Mouse (Mus musculus): Measurements from ENCODE around the gene Nell1. TPM values are rescaled to one million over a fixed set of nuclear protein-coding genes. Genes with fewer than 3 reads are reported as not detected.

Gene Nell1
- polyA plus RNA-seq, 1 experiment, result 0.18 TPM

DNA sequence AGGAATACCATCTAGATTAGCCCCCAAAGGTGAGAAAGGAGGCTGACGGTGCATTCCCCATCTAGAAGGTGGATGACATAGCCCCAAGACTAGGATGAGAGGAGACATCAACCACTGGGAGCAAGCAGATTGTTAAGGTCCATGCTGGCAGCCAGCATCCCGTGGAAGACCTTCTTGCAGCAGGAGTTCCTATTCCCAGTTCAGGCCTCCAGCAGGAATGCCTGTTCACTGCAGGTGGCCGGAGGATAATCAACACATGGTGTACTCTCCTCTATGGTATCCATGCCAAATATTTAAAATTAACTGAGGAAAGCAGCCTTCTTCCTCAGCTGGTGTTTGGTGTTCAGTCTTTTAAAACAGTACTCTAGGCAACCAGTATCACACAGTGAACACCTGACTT is 574.9 kb downstream of the Nell1 start:
- no peak for DNase-seq (ENCODE audit: low spot score)

DNA sequence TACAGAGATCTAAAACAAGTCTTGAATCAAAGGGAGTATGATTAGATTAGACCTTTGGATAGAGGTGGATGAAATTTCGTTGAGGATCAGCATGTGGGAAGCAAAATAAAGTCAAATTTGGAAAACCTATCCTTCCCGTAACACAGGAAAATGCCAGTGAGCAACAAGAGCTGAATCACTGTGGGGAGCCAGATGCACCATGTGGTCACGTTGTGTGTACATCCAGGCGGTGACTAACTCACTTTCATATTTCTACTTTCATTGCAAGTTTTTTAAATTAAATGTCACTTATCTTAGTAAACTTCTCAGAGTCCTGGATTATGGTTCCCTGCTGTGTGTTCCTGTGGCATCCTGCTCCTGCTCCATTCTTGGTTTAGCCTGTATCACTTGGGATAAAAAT is 576.8 kb downstream of the Nell1 start:
- no peak for DNase-seq (ENCODE audit: low spot score)

DNA sequence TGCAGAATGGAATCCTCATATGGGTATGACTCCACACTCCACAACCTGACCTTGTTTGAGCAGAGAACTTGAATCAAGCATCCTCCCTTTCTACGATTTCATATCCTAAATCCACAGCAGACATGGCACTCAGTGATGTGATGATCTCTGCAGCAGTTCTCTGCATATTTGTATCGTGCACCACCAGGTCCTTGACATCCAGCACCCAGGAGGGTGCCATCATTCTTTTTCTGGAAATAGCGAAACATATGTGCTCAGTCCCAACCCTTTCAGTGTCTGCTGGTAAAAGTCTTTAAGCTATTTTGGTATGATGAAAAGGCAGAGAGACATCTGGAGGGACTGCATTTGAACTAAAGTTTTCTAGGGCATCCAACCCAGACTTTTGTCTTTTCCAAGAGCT is 588.0 kb downstream of the Nell1 start:
- DNase-seq (ENCODE audit: low spot score), result no peak

DNA sequence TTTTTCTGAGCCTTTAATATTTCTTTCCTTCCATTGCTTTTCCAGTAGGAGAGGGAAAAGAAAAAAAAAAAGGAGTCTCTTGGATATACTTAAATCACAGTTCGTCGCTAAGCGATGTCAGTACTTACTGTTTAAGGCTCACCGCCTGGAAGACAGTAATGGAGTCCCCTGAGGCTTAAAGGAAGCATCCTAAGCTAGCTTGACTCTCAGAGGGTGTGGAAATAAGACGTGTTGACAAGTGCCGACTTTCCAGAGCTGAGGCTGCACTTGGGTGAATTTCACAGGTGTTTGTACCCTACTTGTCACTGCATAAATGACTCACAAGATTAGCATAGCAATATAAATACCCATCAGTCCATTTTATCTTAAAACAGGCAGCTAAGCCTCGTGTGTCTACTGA is 599.2 kb downstream of the Nell1 start:
- DNase-seq (ENCODE audit: low spot score), result no peak

DNA sequence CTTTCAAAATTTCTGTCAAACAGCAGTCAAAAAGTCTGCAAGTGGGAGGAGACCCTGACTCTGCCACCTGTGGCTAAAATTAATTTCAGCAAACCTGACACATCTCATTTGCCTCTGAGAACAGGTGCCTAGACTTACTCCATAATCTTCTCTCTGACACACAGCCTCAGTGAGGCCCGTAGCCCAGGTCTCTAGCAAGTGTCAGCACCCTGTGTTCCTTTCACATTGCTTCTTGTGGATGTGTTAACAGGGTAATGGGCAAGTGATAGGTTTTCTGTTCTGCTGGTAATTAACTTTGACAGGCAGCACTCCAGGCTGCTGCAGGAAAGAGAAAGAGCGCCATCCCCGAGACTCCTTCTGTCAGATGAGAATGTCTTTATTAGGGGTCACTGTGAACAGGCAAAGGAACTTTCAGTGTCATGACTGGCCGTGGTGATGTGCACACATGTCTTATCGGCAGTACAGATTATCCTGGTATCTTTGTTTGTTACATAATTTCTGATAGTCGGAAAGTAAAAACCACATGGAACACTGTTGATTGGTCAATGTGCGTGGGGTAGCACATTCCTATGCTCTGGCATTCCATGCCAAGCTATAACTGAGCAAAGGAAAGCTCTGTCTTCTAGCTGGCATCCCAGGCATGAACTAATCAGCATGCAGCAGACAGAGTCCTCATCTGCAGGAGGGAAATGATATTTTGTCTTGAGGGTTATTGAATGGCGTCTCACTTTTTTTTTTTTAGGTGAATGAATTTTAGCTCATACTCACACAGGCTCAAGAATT is 614.2 kb downstream of the Nell1 start:
- DNase-seq (ENCODE audit: low spot score), result no peak

DNA sequence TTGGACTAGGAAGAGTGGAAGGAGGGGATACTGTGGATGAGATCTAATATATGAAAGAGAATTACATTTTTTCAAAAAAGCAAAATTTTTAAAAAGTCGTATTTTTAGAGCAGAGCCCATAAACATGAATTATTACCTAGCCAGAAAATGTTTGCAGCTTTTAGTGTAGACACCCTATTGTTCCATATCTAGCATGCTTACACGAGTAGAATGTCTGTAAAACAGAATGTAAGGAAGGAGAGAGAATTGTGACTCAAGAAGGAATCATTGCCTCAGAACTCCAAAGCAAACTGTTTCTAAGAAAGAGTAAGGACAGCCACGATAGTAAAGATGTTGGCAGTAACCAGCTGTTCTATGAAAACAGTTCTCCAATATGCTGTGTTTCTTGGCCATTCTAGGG is 624.2 kb downstream of the Nell1 start, which contains the start of gene 4933405O20Rik:
Gene 4933405O20Rik (plus strand): TSS at position 301 of the 400 bp plus-strand sequence.
- no peak for DNase-seq (ENCODE audit: low spot score)

DNA sequence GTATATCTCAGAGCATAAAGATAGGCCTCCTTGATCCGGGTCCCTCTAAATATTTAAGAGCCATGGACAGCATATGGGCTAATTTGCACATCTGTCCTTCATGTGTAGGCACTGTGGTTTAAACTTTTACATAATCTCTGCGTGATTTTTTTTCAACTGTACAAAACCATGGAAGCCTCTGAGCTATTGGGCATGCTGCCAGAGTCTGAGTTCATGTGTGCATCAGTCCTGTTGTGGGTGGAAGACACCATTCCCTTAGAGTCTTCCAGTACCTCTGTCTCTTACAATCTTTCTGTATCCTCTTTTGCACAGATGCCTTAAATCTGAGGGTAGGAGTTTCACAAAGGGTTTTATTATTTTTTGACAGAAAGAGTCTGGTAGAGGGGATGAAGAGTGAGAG is 639.4 kb downstream of the Nell1 start:
- no peak for DNase-seq (ENCODE audit: low spot score)

DNA sequence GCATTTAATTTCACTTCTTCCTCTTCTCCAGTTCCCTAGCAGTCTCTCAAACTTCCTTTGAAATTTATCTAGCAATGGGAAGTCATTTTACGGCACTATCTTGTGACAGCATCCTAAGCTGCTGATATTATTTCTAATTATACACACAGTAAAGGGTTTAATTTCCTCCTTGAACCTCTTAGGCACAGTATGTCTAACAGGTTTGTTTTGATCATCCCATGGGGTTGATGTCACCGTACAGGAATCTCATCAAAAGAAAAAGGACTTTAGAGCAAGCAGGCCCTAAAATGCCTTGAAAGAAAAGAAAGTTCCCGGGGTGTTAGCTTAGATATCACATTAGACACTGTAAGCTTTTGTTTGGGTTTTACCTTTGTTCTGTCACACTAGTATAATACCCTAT is 654.5 kb downstream of the Nell1 start:
- DNase-seq (ENCODE audit: low spot score), result no peak

DNA sequence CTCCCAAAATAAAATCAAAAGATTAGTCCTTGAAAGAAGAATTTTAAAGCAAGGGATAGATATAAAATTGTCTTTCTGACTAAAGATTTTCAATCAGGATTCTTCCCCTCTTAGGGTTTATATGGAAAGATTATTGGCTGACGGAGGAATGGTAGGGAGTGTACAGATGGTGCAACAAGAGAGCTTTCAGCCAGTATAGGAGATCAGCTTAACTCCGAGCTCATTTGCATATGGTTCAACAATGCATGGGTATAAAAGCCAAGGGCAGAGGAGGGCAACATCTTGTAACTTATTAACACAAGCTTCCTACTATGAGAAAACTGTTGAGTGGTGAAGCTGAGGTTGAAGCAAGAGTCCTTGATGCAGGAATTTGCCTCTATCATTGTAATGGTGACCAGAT is 658.5 kb downstream of the Nell1 start:
- DNase-seq (ENCODE audit: low spot score), result no peak

DNA sequence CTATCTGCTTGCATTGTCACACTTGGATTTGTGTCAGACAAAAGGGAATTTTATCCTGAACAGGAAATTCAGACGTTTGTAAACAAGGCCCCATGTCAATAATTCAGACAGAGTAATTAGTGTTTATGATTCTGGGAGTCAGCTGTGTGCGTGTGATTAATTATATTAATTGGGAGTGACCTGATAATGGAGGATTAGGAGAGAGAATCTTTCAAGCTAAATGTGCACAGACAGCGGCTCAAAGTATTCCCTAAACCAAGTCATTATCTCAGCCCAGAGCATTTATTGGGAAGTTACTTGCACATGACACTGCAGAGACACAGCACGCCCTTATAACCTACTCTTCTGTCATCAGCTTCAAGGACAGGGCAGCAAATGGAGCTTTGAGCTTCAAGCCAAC is 697.6 kb downstream of the Nell1 start:
- no peak for DNase-seq (ENCODE audit: low spot score)

DNA sequence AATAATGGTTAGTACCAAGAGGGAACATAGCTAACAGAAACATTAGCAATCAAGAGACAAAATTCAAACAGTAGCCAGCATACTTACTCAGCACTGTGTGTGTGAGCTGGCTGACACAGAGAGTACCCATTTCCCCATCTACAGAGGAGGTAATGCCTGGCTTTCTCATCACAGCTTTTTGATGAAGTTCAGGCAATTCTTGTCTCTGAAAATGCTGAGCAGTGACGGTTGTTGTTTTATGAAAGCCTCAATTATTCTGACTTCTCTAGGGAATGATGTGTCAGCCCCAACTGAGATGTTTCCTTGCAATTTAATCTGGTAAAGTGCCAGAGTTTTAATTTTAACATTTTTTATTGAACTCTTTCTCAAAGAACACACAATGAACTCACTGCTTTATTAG is 700.8 kb downstream of the Nell1 start:
- DNase-seq (ENCODE audit: low spot score), result no peak

DNA sequence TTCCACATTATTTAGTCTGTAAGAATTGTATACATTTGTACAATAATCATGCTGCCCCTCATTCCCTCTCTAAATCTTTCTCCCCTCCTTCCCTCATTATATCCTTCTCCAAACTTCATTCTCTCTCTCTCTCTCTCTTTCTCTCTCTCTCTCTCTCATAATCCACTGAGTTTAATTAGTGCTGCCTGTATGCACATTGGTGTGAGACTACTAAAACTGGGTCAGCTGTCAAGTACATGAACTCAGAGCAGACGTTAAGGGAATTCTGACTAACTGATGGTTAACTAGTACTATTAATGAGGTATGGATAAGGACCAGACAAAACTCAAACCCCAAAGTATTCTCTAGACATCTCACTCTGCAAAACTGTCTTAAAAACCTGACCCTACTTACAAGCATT is 702.8 kb downstream of the Nell1 start:
- no peak for DNase-seq (ENCODE audit: low spot score)

DNA sequence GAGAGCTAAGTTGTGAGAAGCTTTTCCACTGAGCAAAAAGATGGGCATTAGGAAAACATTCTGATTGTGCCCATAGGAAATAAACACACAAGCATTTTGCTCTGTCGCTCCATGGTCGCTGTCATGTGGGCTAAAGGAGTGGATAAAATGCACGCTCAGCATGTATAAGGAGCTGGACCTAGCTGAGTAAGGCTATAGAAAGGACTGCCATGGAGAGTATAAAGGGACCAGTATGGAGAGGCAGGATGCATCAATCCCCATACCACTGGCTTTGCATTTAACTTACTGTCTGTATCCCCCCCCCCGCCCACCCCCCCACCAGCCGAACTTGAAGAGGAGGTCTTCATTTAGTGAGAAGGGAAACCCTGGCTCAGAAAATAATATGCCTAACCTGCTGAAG is 711.7 kb downstream of the Nell1 start:
- no peak for DNase-seq (ENCODE audit: low spot score)

DNA sequence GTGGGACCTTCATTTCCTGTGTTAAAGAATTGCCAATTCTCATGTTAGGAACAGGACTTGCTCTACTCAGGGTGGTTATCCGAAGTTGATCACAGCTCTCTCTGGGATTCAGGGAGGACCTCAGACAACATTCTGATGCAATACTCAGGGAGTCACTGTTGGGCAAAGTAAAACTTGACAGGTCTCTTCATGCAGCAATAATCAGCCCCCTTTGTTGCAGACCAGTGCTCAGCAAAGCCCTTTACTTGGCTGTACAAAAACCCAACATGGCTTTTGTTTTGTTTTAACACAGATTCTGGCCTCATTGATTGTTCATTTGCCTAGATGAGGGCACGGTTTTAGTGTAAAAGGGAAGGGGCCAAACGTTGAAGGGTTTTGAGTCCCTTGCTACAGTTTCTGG is 750.5 kb downstream of the Nell1 start:
- no peak for DNase-seq (ENCODE audit: low spot score)

DNA sequence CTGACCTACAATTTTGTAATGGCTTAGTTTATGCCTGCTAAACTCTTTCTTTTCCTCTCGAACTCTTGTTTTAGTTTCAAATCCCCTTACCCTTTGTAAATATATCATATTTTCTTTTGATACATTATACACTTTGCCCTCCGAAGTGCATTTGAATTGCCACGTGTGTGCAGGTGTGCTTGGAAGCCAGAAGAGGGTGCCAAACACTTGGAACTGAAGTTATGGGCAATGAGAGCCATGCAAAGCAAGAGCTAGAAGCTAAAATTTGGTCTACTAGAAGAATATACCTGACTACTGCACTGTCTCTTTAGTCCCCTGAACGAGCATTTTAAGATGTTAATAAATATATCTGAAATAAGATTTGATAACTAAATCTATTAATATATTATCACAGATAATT is 756.3 kb downstream of the Nell1 start:
- DNase-seq (ENCODE audit: low spot score), result no peak

DNA sequence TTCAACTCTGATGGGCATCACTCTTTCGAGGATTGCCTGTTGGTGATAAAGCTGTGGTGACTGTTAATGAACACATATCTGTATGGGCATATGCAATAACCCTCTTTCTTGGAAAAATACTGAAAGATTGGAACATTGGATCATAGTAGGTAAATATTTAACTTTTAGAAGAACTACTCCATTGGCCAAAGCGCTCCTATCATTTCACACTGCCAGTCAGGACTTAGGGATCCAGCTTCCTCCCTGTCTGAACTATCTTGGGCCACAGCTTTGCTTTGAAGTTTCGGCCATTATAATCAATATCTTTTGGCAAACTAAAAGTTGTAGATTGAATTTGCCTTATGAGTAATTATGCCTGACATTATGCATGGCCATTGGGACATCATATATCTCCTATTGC is 780.9 kb downstream of the Nell1 start:
- no peak for DNase-seq (ENCODE audit: low spot score)

DNA sequence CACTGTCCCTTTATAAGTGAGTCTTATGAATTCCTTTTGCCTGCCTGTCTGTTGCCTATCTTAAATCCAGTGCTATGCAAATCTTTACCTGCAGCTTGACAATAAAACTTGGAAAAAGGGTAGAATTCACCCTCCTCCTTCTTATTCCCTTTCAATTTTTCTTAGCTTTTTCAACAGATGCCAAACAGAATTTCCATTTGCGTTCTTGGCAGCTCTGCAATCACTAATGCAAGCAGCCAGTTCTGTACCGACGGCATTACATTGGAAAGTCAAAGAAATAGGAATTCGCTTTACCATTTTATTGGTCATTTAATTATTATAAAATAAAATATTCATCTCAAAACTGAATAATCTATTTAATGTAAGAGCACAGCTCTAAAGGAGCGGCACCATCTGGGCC is 781.7 kb downstream of the Nell1 start:
- no peak for DNase-seq (ENCODE audit: low spot score)

DNA sequence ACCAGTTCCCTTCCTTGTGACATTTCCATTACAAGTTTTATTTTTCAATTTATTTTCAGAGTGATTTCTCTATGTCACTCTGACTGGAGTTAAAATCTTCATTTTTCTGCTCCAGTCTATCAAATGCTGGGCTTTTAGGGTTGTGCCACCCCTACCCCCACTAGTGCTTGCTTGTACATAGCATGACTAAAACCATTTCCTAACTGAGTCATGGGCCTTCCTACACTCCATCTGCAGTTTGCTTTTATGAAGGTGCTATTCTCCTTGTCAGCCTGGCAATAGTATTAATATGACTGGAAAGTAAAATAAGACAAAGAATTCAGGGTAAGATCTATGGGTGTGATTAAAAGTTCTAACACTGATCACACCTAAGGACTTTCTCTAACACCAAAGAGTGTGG is 798.9 kb downstream of the Nell1 start:
- DNase-seq (ENCODE audit: low spot score), result no peak

DNA sequence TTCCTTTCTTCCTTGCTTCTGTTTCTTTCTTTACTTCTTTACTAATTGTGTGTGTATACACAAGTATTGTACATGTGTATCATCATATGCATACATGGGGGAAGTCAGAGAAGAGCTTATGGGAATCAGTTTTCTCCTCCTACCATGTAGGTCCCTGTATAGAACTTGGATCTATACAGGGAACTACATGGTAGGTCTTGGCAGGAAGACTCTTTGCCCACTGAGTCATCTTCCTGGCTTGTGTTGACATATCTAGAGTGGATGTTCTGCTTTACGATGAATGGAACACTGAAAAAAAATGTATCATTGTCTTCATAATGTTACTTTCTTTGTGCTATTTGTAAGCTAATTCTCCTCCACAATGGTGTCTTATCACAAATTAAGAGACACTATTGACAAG is 806.4 kb downstream of the Nell1 start:
- no peak for DNase-seq (ENCODE audit: low spot score)

DNA sequence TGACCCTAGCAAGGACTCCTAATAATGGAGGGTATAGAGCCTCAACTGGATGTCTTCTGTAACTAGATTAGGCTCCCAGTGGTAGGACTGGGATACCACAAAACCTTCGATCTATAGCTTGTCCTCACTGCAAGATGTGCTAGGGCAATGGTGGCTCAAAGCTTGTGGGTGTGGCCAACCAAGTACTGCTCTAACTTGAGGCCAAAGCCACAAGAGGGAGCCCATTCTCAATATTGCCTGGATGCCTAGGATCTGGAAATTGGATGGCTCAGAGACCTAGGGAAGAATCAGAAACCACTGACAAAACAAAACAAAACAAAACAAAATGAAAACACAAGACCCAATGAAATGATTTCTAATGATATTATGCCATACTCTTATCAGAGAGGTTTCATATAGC is 809.0 kb downstream of the Nell1 start:
- DNase-seq (ENCODE audit: low spot score), result no peak

DNA sequence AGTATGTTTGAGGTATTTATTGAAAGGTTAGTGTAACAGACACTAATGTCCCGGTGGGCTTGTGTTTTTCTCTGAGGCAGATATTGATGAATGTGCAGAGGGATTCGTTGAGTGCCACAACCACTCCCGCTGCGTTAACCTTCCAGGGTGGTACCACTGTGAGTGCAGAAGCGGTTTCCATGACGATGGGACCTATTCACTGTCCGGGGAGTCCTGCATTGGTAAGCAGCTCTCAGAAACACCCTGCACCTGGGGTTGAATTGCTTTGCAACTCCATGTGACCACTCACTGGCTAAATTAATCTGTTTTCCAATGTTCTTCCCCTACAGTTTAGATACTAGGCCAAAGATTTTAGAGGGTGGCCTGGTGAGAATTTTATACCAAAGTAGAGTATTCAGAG is 851.5 kb downstream of the Nell1 start:
- DNase-seq (ENCODE audit: low spot score), result no peak

DNA sequence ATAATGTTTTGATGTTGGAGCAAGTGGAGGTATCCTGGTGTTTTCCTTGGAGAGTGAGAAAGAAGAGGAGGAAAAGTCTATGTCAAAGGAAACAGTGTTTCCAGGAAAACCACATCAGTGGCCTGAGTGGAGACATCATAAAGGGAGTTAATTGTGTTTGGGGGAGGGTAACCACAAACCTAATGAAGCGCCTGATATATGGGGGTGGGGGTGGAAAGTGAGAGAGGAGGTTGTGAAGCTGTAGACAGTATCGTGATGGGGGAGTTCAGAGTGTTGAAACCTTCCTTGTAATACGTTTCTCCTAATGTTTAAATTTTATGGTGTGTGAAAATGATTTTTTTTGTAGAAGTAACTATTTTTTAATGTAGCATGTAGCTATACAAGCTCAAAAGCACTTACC is 858.1 kb downstream of the Nell1 start:
- DNase-seq (ENCODE audit: low spot score), result no peak

DNA sequence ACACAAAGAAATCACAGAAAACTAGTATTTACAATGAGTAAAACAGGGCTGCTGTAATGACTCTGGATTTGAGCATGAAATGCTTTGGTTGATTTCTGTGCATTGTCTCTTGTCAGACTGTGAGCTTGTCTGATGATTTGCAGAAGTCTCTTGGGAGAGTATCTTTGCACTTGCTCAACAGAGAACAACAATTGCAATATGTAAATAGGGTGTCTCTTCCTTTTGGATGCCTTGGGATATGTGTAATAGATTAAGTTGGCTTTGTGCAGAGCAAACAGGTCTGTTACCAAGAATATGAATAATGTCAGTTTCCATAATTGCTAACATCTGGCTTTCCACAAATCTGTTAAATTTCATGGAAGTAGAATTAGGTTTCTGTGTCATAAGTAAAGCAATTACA is 868.0 kb downstream of the Nell1 start:
- no peak for DNase-seq (ENCODE audit: low spot score)

DNA sequence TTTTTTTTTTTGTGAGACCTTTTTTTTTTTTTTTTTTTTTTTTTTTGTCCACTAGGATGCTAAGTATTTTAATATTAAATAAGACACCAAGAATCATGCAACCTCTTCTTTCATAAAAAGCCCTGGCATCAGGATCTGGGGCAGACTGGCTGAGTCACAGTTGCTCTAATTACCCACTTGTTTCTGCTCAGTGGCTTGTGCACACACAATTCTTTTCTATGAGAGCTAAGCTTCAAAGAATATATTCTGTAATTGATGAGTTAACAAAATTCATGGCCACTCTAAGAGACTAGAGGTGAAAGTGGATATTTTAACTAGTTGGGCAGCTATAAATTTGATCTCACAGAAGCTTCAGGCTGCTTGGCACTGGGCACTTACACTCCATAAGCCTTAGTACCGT is 873.3 kb downstream of the Nell1 start:
- DNase-seq (ENCODE audit: low spot score), result no peak

All from urinary bladder, adult 2 months (tissue).